Mouse (Mus musculus) lung, postnatal 0 days (tissue): ENCODE results near the gene Mfrp.
A peak's percentile ranks its signal among the peaks of the same experiment; 100 is the strongest.

Source experiments
- CTCF ChIP-seq: IDR thresholded peaks from 2 replicates; pipeline ENCODE4 v1.5.1; 2016; ENCODE audit warnings: antibody characterized with exemption, mild to moderate bottlenecking
- EP300 ChIP-seq: IDR thresholded peaks from 2 replicates; pipeline ENCODE4 v1.6.1; 2016; ENCODE audit warnings: antibody characterized with exemption, mild to moderate bottlenecking, control low read depth

DNA sequence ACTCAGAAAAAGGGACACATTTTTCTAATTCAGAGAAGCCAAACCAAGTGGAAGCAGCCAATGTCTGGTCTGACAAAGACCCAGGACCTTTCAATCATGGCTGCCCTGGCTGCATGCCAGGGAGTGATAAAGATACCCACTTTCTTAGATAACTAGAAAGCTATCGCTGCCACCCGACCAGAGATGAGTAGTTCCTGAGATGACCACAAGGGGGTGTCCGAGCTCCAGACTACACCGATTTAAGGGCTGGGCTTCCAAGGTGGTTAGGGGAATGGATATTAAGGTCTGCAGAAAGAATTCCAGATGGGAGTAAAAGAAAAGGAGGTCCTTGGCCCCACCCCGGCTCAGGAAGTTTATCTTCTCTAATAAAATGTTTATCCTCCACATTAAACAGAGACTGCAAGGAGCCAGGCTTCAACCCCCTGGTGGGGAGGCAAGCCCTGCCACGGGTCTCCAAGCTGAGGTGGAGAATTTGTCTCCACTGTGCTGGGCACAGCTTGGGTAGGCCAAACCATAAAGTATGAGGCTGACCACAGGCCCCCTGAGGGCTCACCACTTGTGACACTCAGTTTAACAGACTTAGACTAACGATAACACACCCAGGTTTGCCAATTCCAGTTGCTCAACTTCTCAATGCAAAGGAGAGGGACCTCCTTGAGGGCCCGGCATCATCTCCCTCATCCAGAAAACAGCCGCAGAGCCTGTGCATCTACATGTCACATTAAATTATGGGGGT lies 8.0 kb downstream of the Mfrp start:
- TF ChIP-seq EP300 = no peak; the same call in 1 of the 2 replicates
- TF ChIP-seq CTCF = peak; percentile 84
